19 mouse cellular contexts compared by ENCODE assay signal in genomic region chr4:156057702-156058101, GRCm38 (mm10). TPM values are rescaled to one million over a fixed set of nuclear protein-coding genes. Genes with fewer than 3 reads are reported as not detected.
DNase-seq lines count a peak whose midpoint lies in the region; ATAC-seq and TF ChIP-seq lines count a peak whose summit lies in the region.
"Had no signal": no experiment of that assay in that cellular context is flagged by ENCODE, and none has a peak within 500 bp of the region (broad histone marks: within the 10 kb centered on the region; RNA-seq: fewer than 3 reads in every experiment).

No protein-coding gene starts in this region.

- H3K4me1 ChIP-seq in kidney, adult 2 months (ENCODE audit: control insufficient read depth, insufficient read depth, low read length), result peaks cover 31% of the 10 kb centered on the region
- peaks cover 56% of the 10 kb centered on the region for H3K4me1 ChIP-seq in E14TG2a.4 (replicated peaks; ENCODE audit: low read depth, low read length)
- H3K4me1 ChIP-seq in embryonic facial prominence, embryonic 14.5 days (ENCODE audit: control insufficient read depth, insufficient read depth, low read length), result no peaks in the 10 kb centered on the region
- H3K4me1 ChIP-seq in limb, embryonic 15.5 days, result 0 out of 2 replicates have a peak, but pooled peaks cover 4% of the 10 kb centered on the region
- H3K4me1 ChIP-seq: midbrain, embryonic 15.5 days had no signal

- no peaks in the 10 kb centered on the region for H3K27me3 ChIP-seq in kidney, adult 2 months (replicated peaks; ENCODE audit: control insufficient read depth, insufficient read depth, low read length)
- H3K27me3 ChIP-seq in E14TG2a.4 (ENCODE audit: insufficient read depth, low read length), result no peaks in the 10 kb centered on the region
- no peaks in the 10 kb centered on the region for H3K27me3 ChIP-seq in embryonic facial prominence, embryonic 14.5 days (replicated peaks; ENCODE audit: control insufficient read depth, insufficient read depth, low read length)
- no peaks in the 10 kb centered on the region for H3K27me3 ChIP-seq in limb, embryonic 15.5 days
- H3K27me3 ChIP-seq: midbrain, embryonic 15.5 days had no signal

- 33% methylated on average over 10 of the region's 10 CpGs for WGBS in kidney, adult 2 months
- 42% methylated on average over 10 of the region's 10 CpGs for WGBS in embryonic facial prominence, embryonic 14.5 days
- 53% methylated on average over 10 of the region's 10 CpGs for WGBS in limb, embryonic 15.5 days

- ATAC-seq in embryonic facial prominence, embryonic 14.5 days (ENCODE audit: low read depth), result no peak
- no peak for ATAC-seq in limb, embryonic 15.5 days (ENCODE audit: insufficient number of reproducible peaks, low FRiP score, low TSS enrichment, low read depth)
- ATAC-seq: forebrain, postnatal 0 days; midbrain, embryonic 15.5 days had no signal

- TF ChIP-seq CTCF in kidney, adult 2 months (conservative IDR thresholded peaks at IDR 0.05; ENCODE audit: insufficient read depth, insufficient read length, low read depth, low read length), result no peak
- TF ChIP-seq CTCF in E14TG2a.4 (conservative IDR thresholded peaks at IDR 0.05; ENCODE audit: low read length), result no peak
- no peak for TF ChIP-seq CTCF in left cerebral cortex, adult 2 months (IDR thresholded peaks at IDR 0.05)

- DNase-seq in kidney, adult 2 months, result peak; percentile 60
- no peak for DNase-seq in kidney, postnatal 14 days
- no peak for DNase-seq in embryonic facial prominence, embryonic 14.5 days (ENCODE audit: low spot score)
- DNase-seq in frontal cortex, postnatal 10 days (ENCODE audit: low spot score in 2 of 2), result no peak
- no peak for DNase-seq in left cerebral cortex, adult 2 months (ENCODE audit: extremely low spot score in 1 of 2, low spot score in 2 of 2)
- DNase-seq: adrenal gland, postnatal 25 days; B cell, adult 2 months; cerebellum, postnatal 25 days; forebrain, postnatal 0 days; thymus, postnatal 36 days had no signal

- H3K4me3 ChIP-seq in kidney, adult 2 months (ENCODE audit: insufficient read depth, low read depth, low read length), result peak overlapping the region; percentile 47
- peak overlapping the region; percentile 76; the same call in 1 of the 2 replicates for H3K4me3 ChIP-seq in E14TG2a.4 (replicated peaks; ENCODE audit: low read length)
- H3K4me3 ChIP-seq in embryonic facial prominence, embryonic 14.5 days (ENCODE audit: low read depth, low read length), result peak overlapping the region; percentile 37
- H3K4me3 ChIP-seq in limb, embryonic 15.5 days, result peak overlapping the region; percentile 31
- no peak overlapping the region for H3K4me3 ChIP-seq in left cerebral cortex, adult 2 months
- H3K4me3 ChIP-seq: midbrain, embryonic 15.5 days had no signal

- H3K27ac ChIP-seq in kidney, adult 2 months (ENCODE audit: insufficient read depth, low read depth, low read length), result peak overlapping the region; percentile 59; the same call in 1 of the 2 replicates
- H3K27ac ChIP-seq in embryonic facial prominence, embryonic 14.5 days (replicated peaks; ENCODE audit: low read depth, low read length), result peak overlapping the region; percentile 58; the same call in 1 of the 2 replicates
- H3K27ac ChIP-seq in limb, embryonic 15.5 days, result no peak overlapping the region
- H3K27ac ChIP-seq in left cerebral cortex, adult 2 months, result no peak overlapping the region
- H3K27ac ChIP-seq: heart, embryonic 13.5 days; hindbrain, embryonic 14.5 days; midbrain, embryonic 15.5 days had no signal

- H3K9ac ChIP-seq in embryonic facial prominence, embryonic 14.5 days (ENCODE audit: low read depth, low read length), result peak overlapping the region; percentile 52
- no peak overlapping the region for H3K9ac ChIP-seq in limb, embryonic 15.5 days
- H3K9ac ChIP-seq: forebrain, postnatal 0 days; heart, embryonic 13.5 days; hindbrain, embryonic 14.5 days; midbrain, embryonic 15.5 days had no signal

- intact Hi-C loops in left cerebral cortex, adult 2 months (cut with DNase I), result no loop called here

- H3K9me3 ChIP-seq in E14TG2a.4 (ENCODE audit: low read length), result no peaks in the 10 kb centered on the region
- H3K9me3 ChIP-seq in embryonic facial prominence, embryonic 14.5 days (ENCODE audit: control insufficient read depth, low read length), result no peaks in the 10 kb centered on the region
- no peaks in the 10 kb centered on the region for H3K9me3 ChIP-seq in limb, embryonic 15.5 days
- H3K9me3 ChIP-seq: G1E; heart, embryonic 13.5 days; midbrain, embryonic 15.5 days had no signal

- no peak for TF ChIP-seq POLR2A in kidney, adult 2 months (IDR thresholded peaks at IDR 0.05; ENCODE audit: low read depth, low read length)

- H3K4me2 ChIP-seq in embryonic facial prominence, embryonic 14.5 days (ENCODE audit: low read depth, low read length), result peak overlapping the region; percentile 47
- H3K4me2 ChIP-seq in limb, embryonic 15.5 days, result peak overlapping the region; percentile 22
- H3K4me2 ChIP-seq: heart, embryonic 13.5 days; hindbrain, embryonic 14.5 days; midbrain, embryonic 15.5 days had no signal

- no peaks in the 10 kb centered on the region for H3K36me3 ChIP-seq in kidney, adult 2 months (ENCODE audit: control insufficient read depth, insufficient read depth, low read length)
- peaks cover 39% of the 10 kb centered on the region for H3K36me3 ChIP-seq in E14TG2a.4 (ENCODE audit: insufficient read depth, low read length)
- no peaks in the 10 kb centered on the region for H3K36me3 ChIP-seq in embryonic facial prominence, embryonic 14.5 days (ENCODE audit: control insufficient read depth, insufficient read depth, low read length)
- H3K36me3 ChIP-seq in limb, embryonic 15.5 days, result no peaks in the 10 kb centered on the region
- H3K36me3 ChIP-seq: G1E; heart, embryonic 13.5 days; midbrain, embryonic 15.5 days had no signal

RNA-seq across cellular contexts. Expression of gene Ttll10, which starts 1.5 kb away (rescaled TPM):
- 20.7 and 27.5 TPM in 2 replicates for polyA plus RNA-seq in kidney, adult 2 months (2012; rRNA removed)
- polyA plus RNA-seq in embryonic facial prominence, embryonic 14.5 days (2014; fragmentation: Nextera tagmentation; extraction: Ambion mirVana), result 1.2 and 2.8 TPM in 2 replicates
- 2.5 and 3.1 TPM in 2 replicates for polyA plus RNA-seq in limb, embryonic 15.5 days (2015; fragmentation: Nextera tagmentation; extraction: Ambion mirVana)
- under 1 TPM in 1 of 2 experiments, not detected in 1; 0.79 TPM for total RNA-seq in left cerebral cortex, adult 2 months (2021)
- total RNA-seq: forebrain, postnatal 0 days; gastrocnemius, postnatal 4 days; megakaryocyte progenitor cell, adult 5-6 weeks had no signal
- polyA plus RNA-seq: G1E; midbrain, embryonic 15.5 days had no signal

RNA-seq across cellular contexts. Expression of gene Tnfrsf18, which starts 31.7 kb away (rescaled TPM):
- polyA plus RNA-seq in kidney, adult 2 months (2012; rRNA removed), result 0.95 and 4.0 TPM in 2 replicates
- polyA plus RNA-seq in embryonic facial prominence, embryonic 14.5 days (2014; fragmentation: Nextera tagmentation; extraction: Ambion mirVana), result 2.7 and 3.1 TPM in 2 replicates
- 3.6 and 5.4 TPM in 2 replicates for polyA plus RNA-seq in limb, embryonic 15.5 days (2015; fragmentation: Nextera tagmentation; extraction: Ambion mirVana)
- total RNA-seq in left cerebral cortex, adult 2 months (2021), result not detected
- total RNA-seq: adrenal gland, postnatal 25 days; forebrain, postnatal 0 days; liver, adult 2 months had no signal
- polyA plus RNA-seq: G1E had no signal

RNA-seq across cellular contexts. Expression of gene Tnfrsf4, which starts 44.1 kb away (rescaled TPM):
- polyA plus RNA-seq in kidney, adult 2 months (2012; rRNA removed), result 1.6 and 3.8 TPM in 2 replicates
- 0.25 and 0.42 TPM in 2 replicates for polyA plus RNA-seq in embryonic facial prominence, embryonic 14.5 days (2014; fragmentation: Nextera tagmentation; extraction: Ambion mirVana)
- 0.55 and 0.99 TPM in 2 replicates for polyA plus RNA-seq in limb, embryonic 15.5 days (2015; fragmentation: Nextera tagmentation; extraction: Ambion mirVana)
- total RNA-seq in left cerebral cortex, adult 2 months (2021), result 1 to 10 TPM; 1.7 to 2.4 TPM

RNA-seq across cellular contexts. Expression of gene 9430015G10Rik, which starts 52.1 kb away (rescaled TPM):
- 8.7 and 11.7 TPM in 2 replicates for polyA plus RNA-seq in kidney, adult 2 months (2012; rRNA removed)
- polyA plus RNA-seq in embryonic facial prominence, embryonic 14.5 days (2014; fragmentation: Nextera tagmentation; extraction: Ambion mirVana), result 26.6 and 30.9 TPM in 2 replicates
- 29.9 and 31.8 TPM in 2 replicates for polyA plus RNA-seq in limb, embryonic 15.5 days (2015; fragmentation: Nextera tagmentation; extraction: Ambion mirVana)
- total RNA-seq in left cerebral cortex, adult 2 months (2021), result 10 to 100 TPM; 30.7 to 34.7 TPM

Comparison
In these comparisons a context has a peak if more than half of its experiments do, and no peak if none do; other contexts are left out.
1. H3K27ac ChIP-seq: peak in kidney, adult 2 months (single experiment) and embryonic facial prominence, embryonic 14.5 days (single experiment); none in limb, embryonic 15.5 days (single experiment) and left cerebral cortex, adult 2 months (single experiment).